40 mouse cellular contexts compared by ENCODE assay signal in the genomic region with DNA sequence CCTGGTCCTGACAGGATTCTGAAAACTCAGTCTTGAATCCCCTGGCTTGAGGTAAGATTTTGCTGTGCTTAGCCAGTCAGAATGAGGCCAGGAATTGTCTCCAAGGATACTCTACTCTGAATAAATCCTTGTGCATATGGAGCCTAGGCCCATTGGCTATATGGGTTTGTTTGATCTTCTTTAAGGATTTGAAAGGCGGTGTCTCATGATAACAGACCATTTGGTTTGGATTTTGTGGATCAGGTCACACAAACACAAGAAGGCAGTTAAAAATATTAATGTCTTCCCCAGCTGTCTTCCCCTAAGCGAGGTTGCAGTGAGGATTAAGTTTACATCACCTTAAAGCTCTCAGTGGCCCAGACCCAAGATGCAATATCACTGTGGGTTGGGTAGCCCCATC. TPM values are rescaled to one million over a fixed set of nuclear protein-coding genes. Genes with fewer than 3 reads are reported as not detected.
"Had no signal": no experiment of that assay in that cellular context is flagged by ENCODE, and none has a peak within 500 bp of the region (broad histone marks: within the 10 kb centered on the region; RNA-seq: fewer than 3 reads in every experiment).

No protein-coding gene starts in this region.

- DNase-seq: heart, postnatal 10 days; heart, postnatal 14 days; heart, postnatal 36 days; kidney, adult 11 months; kidney, adult 18-20 months; kidney, adult 2 months; kidney, adult 8-10 months; kidney, adult 9 months; kidney, postnatal 10 days; kidney, postnatal 14 days; kidney, postnatal 25 days; kidney, postnatal 36 days; kidney, postnatal 4 days; layer of hippocampus, adult 9-11 months; layer of hippocampus, postnatal 36 days had no signal

- H3K4me3 ChIP-seq: heart, embryonic 10.5 days; heart, embryonic 12.5 days; heart, embryonic 13.5 days; heart, embryonic 15.5 days; hindbrain, embryonic 10.5 days; hindbrain, embryonic 12.5 days; hindbrain, embryonic 13.5 days; hindbrain, embryonic 15.5 days; intestine, embryonic 15.5 days; kidney, embryonic 15.5 days; layer of hippocampus, adult 2 months had no signal

- H3K4me2 ChIP-seq: heart, embryonic 11.5 days; heart, embryonic 12.5 days; heart, embryonic 13.5 days; heart, embryonic 15.5 days; hindbrain, embryonic 12.5 days; hindbrain, embryonic 13.5 days; hindbrain, embryonic 14.5 days; hindbrain, embryonic 15.5 days; intestine, embryonic 15.5 days; kidney, embryonic 15.5 days had no signal

- H3K27ac ChIP-seq: heart, embryonic 10.5 days; heart, embryonic 13.5 days; heart, embryonic 15.5 days; hindbrain, embryonic 10.5 days; hindbrain, embryonic 12.5 days; hindbrain, embryonic 13.5 days; hindbrain, embryonic 14.5 days; hindbrain, embryonic 15.5 days; hindbrain, postnatal 0 days; intestine, embryonic 15.5 days; kidney, embryonic 15.5 days; kidney, postnatal 0 days; layer of hippocampus, adult 2 months had no signal

- ATAC-seq: hindbrain, embryonic 16.5 days; hindbrain, postnatal 0 days; inflammation-experienced regulatory T-cells, adult 6 months; intestine, embryonic 15.5 days; intestine, embryonic 16.5 days; intestine, postnatal 0 days had no signal

- H3K9ac ChIP-seq: heart, embryonic 12.5 days; heart, embryonic 13.5 days; heart, embryonic 15.5 days; hindbrain, embryonic 12.5 days; hindbrain, embryonic 13.5 days; hindbrain, embryonic 14.5 days; hindbrain, embryonic 15.5 days; intestine, embryonic 15.5 days; kidney, embryonic 15.5 days had no signal

- H3K9me3 ChIP-seq: heart, embryonic 10.5 days; heart, embryonic 12.5 days; heart, embryonic 13.5 days; heart, embryonic 15.5 days; hindbrain, embryonic 10.5 days; hindbrain, embryonic 12.5 days; hindbrain, embryonic 13.5 days; hindbrain, embryonic 15.5 days; intestine, embryonic 15.5 days; kidney, embryonic 15.5 days had no signal

- H3K36me3 ChIP-seq: heart, embryonic 15.5 days; hindbrain, embryonic 10.5 days; hindbrain, embryonic 12.5 days; hindbrain, embryonic 13.5 days; hindbrain, embryonic 15.5 days; intestine, embryonic 15.5 days had no signal

- H3K4me1 ChIP-seq: hindbrain, embryonic 10.5 days; hindbrain, embryonic 12.5 days; hindbrain, embryonic 13.5 days; hindbrain, embryonic 15.5 days; kidney, embryonic 15.5 days had no signal

- H3K27me3 ChIP-seq: heart, embryonic 12.5 days; heart, embryonic 13.5 days; heart, embryonic 15.5 days; hindbrain, embryonic 12.5 days; hindbrain, embryonic 13.5 days; hindbrain, embryonic 15.5 days; intestine, embryonic 15.5 days; kidney, embryonic 15.5 days had no signal

RNA-seq across cellular contexts. Expression of gene Gm36028, which starts 18.5 kb away (rescaled TPM):
- total RNA-seq: hematopoietic stem cell, adult 5-6 weeks; hindbrain, postnatal 0 days; layer of hippocampus, adult 2 months; layer of hippocampus, adult 8-10 months; layer of hippocampus, postnatal 10 days; layer of hippocampus, postnatal 25 days had no signal
- polyA plus RNA-seq: hindbrain, embryonic 13.5 days; hindbrain, embryonic 14.5 days; hindbrain, embryonic 16.5 days; inflammation-experienced regulatory T-cells, adult 6 months; intestine, embryonic 14.5 days; large intestine, adult 2 months had no signal
